Mouse (Mus musculus) heart, embryonic 11.5 days (tissue): ENCODE data around the gene Cox7a1. TPM values are rescaled to one million over a fixed set of nuclear protein-coding genes. Genes with fewer than 3 reads are reported as not detected.

Experiments
- ATAC-seq: fragments of 200-750 bp; cut with Nextera tagmentation; replicated peaks from 2 replicates; pipeline ENCODE4 v1.8.0; 2017; ENCODE audit warnings: moderate library complexity; ENCODE audit not compliant: insufficient number of reproducible peaks, low FRiP score, low TSS enrichment
- H3K27ac ChIP-seq: fragments of 300-500 bp; sonication (generic); 2 replicates; pipeline ENCODE4 v1.5.1; 2014; ENCODE audit warnings: mild to moderate bottlenecking, low read depth, low read length
- H3K27me3 ChIP-seq: fragments of 300-500 bp; sonication (generic); 2 replicates; pipeline ENCODE4 v1.6.1; 2014; ENCODE audit warnings: mild to moderate bottlenecking, low read length, mixed read lengths; ENCODE audit not compliant: control insufficient read depth, insufficient read depth
- H3K36me3 ChIP-seq: fragments of 300-500 bp; sonication (generic); 2 replicates; pipeline ENCODE4 v1.6.1; 2014; ENCODE audit warnings: mild to moderate bottlenecking, low read length, moderate library complexity, mixed read lengths; ENCODE audit not compliant: control insufficient read depth, insufficient read depth
- H3K4me1 ChIP-seq: fragments of 300-500 bp; sonication (generic); 2 replicates; pipeline ENCODE4 v1.6.1; 2014; ENCODE audit warnings: low read length; ENCODE audit not compliant: control insufficient read depth, insufficient read depth
- H3K4me2 ChIP-seq: fragments of 300-500 bp; sonication (generic); 2 replicates; pipeline ENCODE4 v1.6.1; 2014; ENCODE audit warnings: mild to moderate bottlenecking, moderate library complexity
- H3K4me3 ChIP-seq: fragments of 300-500 bp; sonication (generic); 2 replicates; pipeline ENCODE4 v1.5.1; 2014; ENCODE audit warnings: low read depth, low read length
- H3K9ac ChIP-seq: fragments of 300-500 bp; sonication (generic); 2 replicates; pipeline ENCODE4 v1.6.1; 2014; ENCODE audit warnings: mild to moderate bottlenecking, low read depth, low read length, moderate library complexity
- H3K9me3 ChIP-seq: fragments of 300-500 bp; sonication (generic); replicated peaks from 2 replicates; pipeline ENCODE4 v1.6.1; 2016; ENCODE audit warnings: low read length; ENCODE audit not compliant: control insufficient read depth
- WGBS: fragments of 180-500 bp; shearing (Covaris S2); extraction: QIAGEN DNeasy Blood & Tissue Kit; methylation state at CpG from one replicate; pipeline ENCODE4 v1.1.7; 2014; ENCODE audit not compliant: insufficient replicate concordance; 5-methylcytosine and 5-hydroxymethylcytosine counted together
- polyA plus RNA-seq: library from polyadenylated mRNA; unstranded; fragments of >200 nt; fragmentation: Nextera tagmentation; extraction: Ambion mirVana; gene quantifications from 2 replicates; pipeline ENCODE4 v1.2.1, GENCODE M21; 2014

The Cox7a1 gene
- polyA plus RNA-seq, 1 experiment from 2014 or later: 324 TPM

GRCm38 (mm10) chr7:30234276-30234858 is 50.4 kb downstream of the Cox7a1 start:
- H3K36me3 ChIP-seq: no peaks in the 10 kb centered on the region; the same call in 1 of the 2 replicates

GRCm38 (mm10) chr7:30235091-30235490 is 51.1 kb downstream of the Cox7a1 start:
- Histone ChIP-seq H3K27me3 (no peaks in the 10 kb centered on the region), H3K4me3 (no peak overlapping the region), H3K9me3 (no peaks in the 10 kb centered on the region), H3K9ac (no peak overlapping the region), H3K4me2 (no peak overlapping the region), H3K27ac (no peak overlapping the region), H3K4me1 (peaks cover 6% of the 10 kb centered on the region; the same call in 1 of the 2 replicates), H3K36me3 (0 out of 2 replicates have a peak, but pooled peaks cover under 1% of the 10 kb centered on the region)
- no peak for ATAC-seq
- WGBS: 88% methylated on average over 8 of the region's 8 CpGs

More at GRCm38 (mm10) chr7:30234276-30234858, 50.4 kb downstream of the Cox7a1 start:
- Histone ChIP-seq H3K9me3 (no peaks in the 10 kb centered on the region), H3K4me2 (no peak overlapping the region), H3K27ac (no peak overlapping the region), H3K27me3 (no peaks in the 10 kb centered on the region), H3K4me1 (peaks cover 6% of the 10 kb centered on the region; the same call in 1 of the 2 replicates), H3K4me3 (no peak overlapping the region), H3K9ac (no peak overlapping the region)
- no peak for ATAC-seq
- 94% methylated on average over 15 of the region's 15 CpGs for WGBS

GRCm38 (mm10) chr7:30235625-30236024 is 51.7 kb downstream of the Cox7a1 start, which contains the start of gene Ovol3:
Gene Ovol3 (minus strand): TSS chr7:30235725.
- H3K9ac ChIP-seq: no peak within 1 kb of the TSS
- no peak for ATAC-seq
- WGBS: 81% methylated on average over 4 of the region's 4 CpGs
- peaks cover 3% of the 10 kb centered on the region; the same call in 1 of the 2 replicates for H3K36me3 ChIP-seq
- no peaks in the 10 kb centered on the region for H3K9me3 ChIP-seq
- H3K4me1 ChIP-seq: peaks cover 6% of the 10 kb centered on the region; the same call in 1 of the 2 replicates
- H3K27me3 ChIP-seq: no peaks in the 10 kb centered on the region
- H3K4me3 ChIP-seq: no peak within 1 kb of the TSS
- no peak within 1 kb of the TSS for H3K27ac ChIP-seq
- no peak within 1 kb of the TSS for H3K4me2 ChIP-seq

Other genes starting within 250 kb of the Cox7a1 start
- gene Zfp74, start 230.1 kb upstream of the Cox7a1 start, polyA plus RNA-seq: 7.0 and 10.0 TPM in 2 replicates
- 28.8 and 30.4 TPM in 2 replicates for gene Zfp568, start 200.2 kb upstream of the Cox7a1 start, polyA plus RNA-seq
- gene Zfp14, start 132.8 kb upstream of the Cox7a1 start, polyA plus RNA-seq: 3.1 and 3.8 TPM in 2 replicates
- 4.1 TPM in 2 replicates for gene Zfp82, start 111.2 kb upstream of the Cox7a1 start, polyA plus RNA-seq
- 0.26 and 0.96 TPM in 2 replicates for gene Gm26920, start 93.7 kb upstream of the Cox7a1 start, polyA plus RNA-seq
- gene Zfp566, start 93.6 kb upstream of the Cox7a1 start, polyA plus RNA-seq: 7.4 and 8.1 TPM in 2 replicates
- gene Zfp260, start 89.4 kb upstream of the Cox7a1 start, polyA plus RNA-seq: 87.2 and 96.0 TPM in 2 replicates
- 5.3 and 5.8 TPM in 2 replicates for gene Zfp382, start 62.2 kb upstream of the Cox7a1 start, polyA plus RNA-seq
- 6.6 and 10.4 TPM in 2 replicates for gene Zfp146, start 14.4 kb upstream of the Cox7a1 start, polyA plus RNA-seq
- gene Capns1, start 14.7 kb downstream of the Cox7a1 start, polyA plus RNA-seq: 64.6 and 71.7 TPM in 2 replicates
- gene Polr2i, start 47.8 kb downstream of the Cox7a1 start, polyA plus RNA-seq: 120 and 126 TPM in 2 replicates
- gene Tbcb, start 48.1 kb downstream of the Cox7a1 start, polyA plus RNA-seq: 184 and 185 TPM in 2 replicates
- gene Ovol3, start 51.6 kb downstream of the Cox7a1 start, polyA plus RNA-seq: not detected in 2 replicates
- 0.20 and 0.38 TPM in 2 replicates for gene Thap8, start 96.0 kb downstream of the Cox7a1 start, polyA plus RNA-seq
- 7.7 and 9.9 TPM in 2 replicates for gene Wdr62, start 96.3 kb downstream of the Cox7a1 start, polyA plus RNA-seq
- 18.6 and 22.1 TPM in 2 replicates for gene Clip3, start 107.6 kb downstream of the Cox7a1 start, polyA plus RNA-seq
- gene Alkbh6, start 124.6 kb downstream of the Cox7a1 start, polyA plus RNA-seq: 65.5 and 66.1 TPM in 2 replicates
- gene Syne4, start 130.7 kb downstream of the Cox7a1 start, polyA plus RNA-seq: 18.1 and 20.0 TPM in 2 replicates
- gene E130208F15Rik, start 137.6 kb downstream of the Cox7a1 start, polyA plus RNA-seq: not detected in 2 replicates
- gene Sdhaf1, start 139.8 kb downstream of the Cox7a1 start, polyA plus RNA-seq: 14.6 and 16.6 TPM in 2 replicates
- gene Lrfn3, start 178.6 kb downstream of the Cox7a1 start, polyA plus RNA-seq: 1.4 and 1.5 TPM in 2 replicates
- gene Tyrobp, start 229.6 kb downstream of the Cox7a1 start, polyA plus RNA-seq: 8.9 and 9.2 TPM in 2 replicates
- 0.53 and 0.99 TPM in 2 replicates for gene Hcst, start 235.7 kb downstream of the Cox7a1 start, polyA plus RNA-seq
- gene Nfkbid, start 237.6 kb downstream of the Cox7a1 start, polyA plus RNA-seq: 1.0 and 1.4 TPM in 2 replicates